Mouse (Mus musculus) cortical plate, adult 2 months (tissue): ENCODE measurements at regions not wholly inside any gene's neighbourhood (a gene's known extent, or its start where the extent isn't known, plus 50 kb on each side); places are given as distances from the start of the nearest gene placed in this dataset.

Source experiments
- H3K27ac ChIP-seq: fragments of 200-500 bp; 2 replicates; pipeline ENCODE4 v1.5.1; 2012; ENCODE audit warnings: low read length, control low read depth, inconsistent platforms; ENCODE audit not compliant: insufficient read depth
- H3K4me1 ChIP-seq: fragments of 200-500 bp; 2 replicates; pipeline ENCODE4 v1.6.1; 2011; ENCODE audit warnings: low read length; ENCODE audit not compliant: control insufficient read depth, insufficient read depth
- H3K4me3 ChIP-seq: fragments of 200-500 bp; 2 replicates; pipeline ENCODE4 v1.5.1; 2011; ENCODE audit warnings: mild to moderate bottlenecking, low read length, control low read depth; ENCODE audit not compliant: insufficient read depth
- CTCF ChIP-seq: fragments of 200-500 bp; IDR thresholded peaks from 2 replicates; pipeline ENCODE4 v1.5.1; 2011; ENCODE audit warnings: mild to moderate bottlenecking, control low read depth, low read length; ENCODE audit not compliant: insufficient read depth; ENCODE audit errors: extremely low read depth
- POLR2A ChIP-seq: fragments of 200-500 bp; IDR thresholded peaks from 2 replicates; pipeline ENCODE4 v1.6.1; 2011; ENCODE audit warnings: mild to moderate bottlenecking, low read length, control low read depth; ENCODE audit not compliant: insufficient read depth; ENCODE audit errors: extremely low read depth

GRCm38 (mm10) chr6:147753828-147754227 lies 278.2 kb downstream of the Ccdc91 start:
- TF ChIP-seq CTCF = no peak
- TF ChIP-seq POLR2A = no peak
- no peak overlapping the region for H3K4me3 ChIP-seq
- H3K27ac ChIP-seq = no peak overlapping the region
- H3K4me1 ChIP-seq = no peaks in the 10 kb centered on the region

GRCm38 (mm10) chr6:147755750-147756523 lies 280.3 kb downstream of the Ccdc91 start:
- TF ChIP-seq POLR2A (no peak), CTCF (no peak)
- no peak overlapping the region for H3K27ac ChIP-seq
- no peaks in the 10 kb centered on the region for H3K4me1 ChIP-seq
- H3K4me3 ChIP-seq = no peak overlapping the region

GRCm38 (mm10) chr6:147759485-147759884 lies 283.9 kb downstream of the Ccdc91 start:
- TF ChIP-seq CTCF = no peak
- TF ChIP-seq POLR2A = no peak
- Histone ChIP-seq H3K4me1 (no peaks in the 10 kb centered on the region), H3K27ac (no peak overlapping the region), H3K4me3 (no peak overlapping the region)

- TF ChIP-seq CTCF (no peak), POLR2A (no peak)
- Histone ChIP-seq H3K4me1 (no peaks in the 10 kb centered on the region), H3K27ac (no peak overlapping the region), H3K4me3 (no peak overlapping the region)
Measured at GRCm38 (mm10) chr6:147760113-147760512, 284.5 kb downstream of the Ccdc91 start.

GRCm38 (mm10) chr6:147765241-147765640 lies 281.8 kb upstream of the Far2 start:
- no peak overlapping the region for H3K4me3 ChIP-seq
- H3K4me1 ChIP-seq = no peaks in the 10 kb centered on the region
- TF ChIP-seq POLR2A (no peak), CTCF (no peak)
- H3K27ac ChIP-seq = no peak overlapping the region

- no peak for TF ChIP-seq CTCF
- TF ChIP-seq POLR2A = no peak
- Histone ChIP-seq H3K4me1 (no peaks in the 10 kb centered on the region), H3K4me3 (no peak overlapping the region), H3K27ac (no peak overlapping the region)
Measured at GRCm38 (mm10) chr6:147769180-147769579, 277.9 kb upstream of the Far2 start.

GRCm38 (mm10) chr6:147770034-147770433 lies 277.0 kb upstream of the Far2 start:
- H3K4me3 ChIP-seq = no peak overlapping the region
- H3K4me1 ChIP-seq = no peaks in the 10 kb centered on the region
- H3K27ac ChIP-seq = no peak overlapping the region
- TF ChIP-seq POLR2A (no peak), CTCF (no peak)

- no peak overlapping the region for H3K4me3 ChIP-seq
- no peaks in the 10 kb centered on the region for H3K4me1 ChIP-seq
Measured at GRCm38 (mm10) chr6:147771411-147771810, 275.6 kb upstream of the Far2 start.

GRCm38 (mm10) chr6:147773904-147774303 lies 273.2 kb upstream of the Far2 start:
- no peak overlapping the region for H3K27ac ChIP-seq
- no peak overlapping the region for H3K4me3 ChIP-seq

More at GRCm38 (mm10) chr6:147771411-147771810, 275.6 kb upstream of the Far2 start:
- no peak for TF ChIP-seq CTCF
- TF ChIP-seq POLR2A = no peak
- no peak overlapping the region for H3K27ac ChIP-seq

GRCm38 (mm10) chr6:147774626-147775025 lies 272.4 kb upstream of the Far2 start:
- TF ChIP-seq CTCF = no peak
- no peak for TF ChIP-seq POLR2A
- Histone ChIP-seq H3K4me3 (no peak overlapping the region), H3K4me1 (no peaks in the 10 kb centered on the region), H3K27ac (no peak overlapping the region)

More at GRCm38 (mm10) chr6:147773904-147774303, 273.2 kb upstream of the Far2 start:
- H3K4me1 ChIP-seq = no peaks in the 10 kb centered on the region
- TF ChIP-seq CTCF (no peak), POLR2A (no peak)
